Mouse (Mus musculus): ENCODE measurements around the gene Ms4a14.

GRCm38 (mm10) chr19:11283773-11284172 lies 30.5 kb downstream of the Ms4a14 start, which contains the start of gene Ms4a5:
- TF ChIP-seq CTCF (IDR thresholded peaks at IDR 0.05; ENCODE audit: extremely low read depth, insufficient read length, insufficient replicate concordance, low read depth, low read length) (no peak), POLR2A (IDR thresholded peaks at IDR 0.05; ENCODE audit: low read depth, low read length) (no peak)
